In genomic region chr14:118850011-118850695, GRCm38 (mm10) we compare ENCODE assay signal across 19 mouse cellular contexts.
A peak's percentile ranks its signal among the peaks of the same experiment; 100 is the strongest.
DNase-seq lines count a peak whose midpoint lies in the region; ATAC-seq and TF ChIP-seq lines count a peak whose summit lies in the region.
"Had no signal": no experiment of that assay in that cellular context is flagged by ENCODE, and none has a peak within 500 bp of the region (broad histone marks: within the 10 kb centered on the region; RNA-seq: fewer than 3 reads in every experiment).

No protein-coding gene starts in this region.

- H3K36me3 ChIP-seq in hindbrain, postnatal 0 days (ENCODE audit: insufficient read depth, low read length), result no peaks in the 10 kb centered on the region
- H3K36me3 ChIP-seq: G1E; heart, embryonic 10.5 days; limb, embryonic 15.5 days; midbrain, embryonic 15.5 days had no signal

- H3K9me3 ChIP-seq in hindbrain, postnatal 0 days (ENCODE audit: low read length), result no peaks in the 10 kb centered on the region
- H3K9me3 ChIP-seq: G1E; heart, embryonic 10.5 days; limb, embryonic 15.5 days; midbrain, embryonic 15.5 days had no signal

- WGBS in hindbrain, postnatal 0 days, result 82% methylated on average over 11 of the region's 11 CpGs

- peak; percentile 18 for DNase-seq in CD4-positive helper T cell, adult 2 months (ENCODE audit: low read depth, low spot score)
- peak; percentile 22 for DNase-seq in lung, postnatal 10 days
- peak; percentile 57 for DNase-seq in naive thymus-derived CD4-positive, alpha-beta T cell, adult 2 months (ENCODE audit: low read depth)
- DNase-seq in hindbrain, postnatal 0 days (ENCODE audit: low spot score), result no peak
- no peak for DNase-seq in adrenal gland, adult 18-20 months (ENCODE audit: low spot score in 2 of 2)
- no peak for DNase-seq in layer of hippocampus, adult 18-20 months (ENCODE audit: low spot score in 2 of 2)
- DNase-seq: adrenal gland, postnatal 10 days; cerebellum, adult 9-10 months; gastrocnemius, postnatal 14 days; heart, postnatal 14 days; liver, postnatal 0 days; thymus, postnatal 25 days had no signal

- no peaks in the 10 kb centered on the region; the same call in 1 of the 2 replicates for H3K4me1 ChIP-seq in hindbrain, postnatal 0 days (ENCODE audit: insufficient read depth, low read length)

- no peak for TF ChIP-seq CTCF in hindbrain, postnatal 0 days (IDR thresholded peaks at IDR 0.05; ENCODE audit: low read depth)

- H3K27ac ChIP-seq in hindbrain, postnatal 0 days, result no peak overlapping the region
- H3K27ac ChIP-seq: heart, embryonic 10.5 days; layer of hippocampus, adult 2 months; limb, embryonic 15.5 days; midbrain, embryonic 15.5 days had no signal

- no peak overlapping the region for H3K4me2 ChIP-seq in hindbrain, postnatal 0 days (ENCODE audit: low read depth, low read length)
- H3K4me2 ChIP-seq: limb, embryonic 15.5 days; midbrain, embryonic 15.5 days had no signal

- no peak overlapping the region for H3K4me3 ChIP-seq in hindbrain, postnatal 0 days (ENCODE audit: low read length)
- H3K4me3 ChIP-seq: heart, embryonic 10.5 days; layer of hippocampus, adult 2 months; limb, embryonic 15.5 days; midbrain, embryonic 15.5 days had no signal

- no peak overlapping the region for H3K9ac ChIP-seq in hindbrain, postnatal 0 days (replicated peaks; ENCODE audit: low read length)
- H3K9ac ChIP-seq: limb, embryonic 15.5 days; liver, postnatal 0 days; midbrain, embryonic 15.5 days had no signal

- H3K27me3 ChIP-seq in hindbrain, postnatal 0 days (ENCODE audit: insufficient read depth, low read length), result no peaks in the 10 kb centered on the region

- peak; percentile 6 for ATAC-seq in common myeloid progenitor, adult 5-6 weeks (replicated peaks; ENCODE audit: low read depth, poor library complexity, severe bottlenecking)
- no peak for ATAC-seq in hindbrain, postnatal 0 days
- ATAC-seq: hindbrain, embryonic 16.5 days; liver, postnatal 0 days; midbrain, embryonic 15.5 days had no signal

Comparison
In these comparisons a context has a peak if more than half of its experiments do, and no peak if none do; other contexts are left out.
1. DNase-seq: peak in CD4-positive helper T cell, adult 2 months (single experiment), lung, postnatal 10 days (single experiment) and naive thymus-derived CD4-positive, alpha-beta T cell, adult 2 months (single experiment); none in hindbrain, postnatal 0 days (single experiment), adrenal gland, adult 18-20 months (0 of 2) and layer of hippocampus, adult 18-20 months (0 of 2).